Mouse (Mus musculus) ES-Bruce4 (cell line): ENCODE measurements around the gene Kif7.

Experiments
- CTCF ChIP-seq: IDR thresholded peaks from one replicate; pipeline ENCODE4 v1.8.1; 2011; ENCODE audit warnings: low read depth, low read length
- EP300 ChIP-seq: IDR thresholded peaks from 2 replicates; pipeline ENCODE4 v1.6.1; 2011; ENCODE audit warnings: low read depth, low read length; ENCODE audit not compliant: insufficient read depth
- POLR2A ChIP-seq: IDR thresholded peaks from one replicate; pipeline ENCODE4 v1.8.1; 2011; ENCODE audit warnings: low read length; ENCODE audit not compliant: insufficient read depth

GRCm38 (mm10) chr7:79749511-79749910 is 34.0 kb upstream of the Kif7 start:
- TF ChIP-seq EP300 (no peak), POLR2A (no peak), CTCF (no peak)
